Mouse (Mus musculus) lung, embryonic 16.5 days (tissue): ENCODE results near the gene Abhd16a. TPM values are rescaled to one million over a fixed set of nuclear protein-coding genes. Genes with fewer than 3 reads are reported as not detected.
A peak's percentile ranks its signal among the peaks of the same experiment; 100 is the strongest.

Experiments
- ATAC-seq: fragments of 200-750 bp; cut with Nextera tagmentation; 2 replicates; pipeline ENCODE4 v1.8.0; 2017; ENCODE audit warnings: low read depth, mild to moderate bottlenecking, moderate library complexity
- H3K27ac ChIP-seq: fragments of 300-500 bp; sonication (generic); 2 replicates; pipeline ENCODE4 v1.5.1; 2014; ENCODE audit warnings: mild to moderate bottlenecking, control low read depth, low read length
- H3K27me3 ChIP-seq: fragments of 300-500 bp; sonication (generic); 2 replicates; pipeline ENCODE4 v1.6.1; 2014; ENCODE audit warnings: low read depth, low read length, mixed read lengths; ENCODE audit not compliant: control insufficient read depth, insufficient read depth
- H3K36me3 ChIP-seq: fragments of 300-500 bp; sonication (generic); 2 replicates; pipeline ENCODE4 v1.6.1; 2014; ENCODE audit warnings: low read length; ENCODE audit not compliant: control insufficient read depth, insufficient read depth
- H3K4me1 ChIP-seq: fragments of 300-500 bp; sonication (generic); replicated peaks from 2 replicates; pipeline ENCODE4 v1.6.1; 2014; ENCODE audit warnings: low read length, mixed read lengths; ENCODE audit not compliant: control insufficient read depth, insufficient read depth
- H3K4me2 ChIP-seq: fragments of 300-500 bp; sonication (generic); 2 replicates; pipeline ENCODE4 v1.6.1; 2014; ENCODE audit warnings: low read depth, low read length, control low read depth
- H3K4me3 ChIP-seq: fragments of 300-500 bp; sonication (generic); 2 replicates; pipeline ENCODE4 v1.5.1; 2014; ENCODE audit warnings: mild to moderate bottlenecking, low read length, control low read depth
- H3K9ac ChIP-seq: fragments of 300-500 bp; sonication (generic); 2 replicates; pipeline ENCODE4 v1.6.1; 2014; ENCODE audit warnings: low read length, control low read depth
- H3K9me3 ChIP-seq: fragments of 300-500 bp; sonication (generic); 2 replicates; pipeline ENCODE4 v1.6.1; 2016; ENCODE audit warnings: low read length; ENCODE audit not compliant: control insufficient read depth
- WGBS: fragments of 180-500 bp; shearing (Covaris S2); extraction: QIAGEN DNeasy Blood & Tissue Kit; methylation state at CpG from one replicate; pipeline ENCODE4 v1.1.7; 2014; 5-methylcytosine and 5-hydroxymethylcytosine counted together
- polyA plus RNA-seq: library from polyadenylated mRNA; unstranded; fragments of >200 nt; fragmentation: Nextera tagmentation; extraction: Ambion mirVana; gene quantifications from 2 replicates; pipeline ENCODE4 v1.2.1, GENCODE M21; 2015

Gene Abhd16a
- polyA plus RNA-seq, 1 experiment from 2014 or later: 98.3 TPM

DNA sequence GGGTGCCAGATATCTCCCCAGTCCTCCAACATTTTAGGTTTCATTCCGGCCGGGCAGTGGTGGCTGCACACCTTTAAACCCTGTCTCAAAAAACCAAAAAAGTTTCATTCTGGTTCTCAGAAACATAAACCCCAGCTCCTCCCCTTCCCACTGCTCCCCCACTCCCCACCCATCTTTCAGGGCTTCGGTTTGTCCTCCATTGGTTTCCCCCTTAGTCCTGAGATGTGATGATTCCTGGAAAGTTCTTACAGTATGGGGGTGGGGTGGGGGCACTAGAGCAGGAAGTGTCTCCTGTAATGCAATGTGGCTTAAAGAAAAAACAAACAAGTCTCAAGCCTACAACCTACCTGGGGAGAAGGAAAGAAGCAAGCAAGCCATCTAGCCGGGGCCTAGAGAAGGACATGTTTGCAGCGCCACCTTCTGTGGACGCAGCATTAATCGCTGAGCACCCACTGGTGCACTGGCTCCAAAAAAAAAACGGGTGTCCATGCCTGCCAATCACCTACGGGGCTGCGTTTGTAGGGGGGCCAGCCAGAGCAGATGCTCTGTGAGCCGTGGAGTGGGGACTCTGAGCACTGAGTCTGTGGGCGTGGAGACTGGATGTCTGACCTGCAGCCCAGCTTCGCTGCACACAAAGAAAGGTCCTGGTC, 16.8 kb downstream of the Abhd16a start:
- H3K27ac ChIP-seq: no peak overlapping the region
- no peak overlapping the region for H3K4me2 ChIP-seq
- 0 out of 2 replicates have a peak overlapping the region, but pooled peaks have one; percentile 22 for H3K9ac ChIP-seq

DNA sequence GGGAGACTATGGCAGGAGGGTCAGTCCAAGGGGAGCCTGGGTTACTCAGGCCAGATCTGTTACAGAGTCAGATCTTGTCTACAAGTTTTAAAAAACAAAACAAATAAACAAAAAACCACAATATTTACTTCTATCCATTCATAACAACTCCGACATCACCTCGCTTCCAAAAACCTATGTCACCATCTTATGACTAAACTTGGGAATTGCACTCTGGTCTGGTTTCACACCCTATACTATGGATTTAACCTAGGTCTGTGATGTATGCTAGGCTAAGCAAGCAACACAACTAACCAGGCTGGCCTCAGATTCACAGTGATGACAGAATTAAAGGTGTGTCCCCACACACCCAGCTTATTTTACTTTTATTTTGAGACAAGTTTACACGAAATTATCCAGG, 17.5 kb downstream of the Abhd16a start:
- H3K4me3 ChIP-seq: no peak overlapping the region
- WGBS: 50% methylated on average over 3 of the region's 3 CpGs

More for the DNA sequence above, 16.8 kb downstream of the Abhd16a start:
- ATAC-seq: no peak
- Histone ChIP-seq H3K27me3 (no peaks in the 10 kb centered on the region), H3K9me3 (no peaks in the 10 kb centered on the region), H3K4me3 (no peak overlapping the region), H3K4me1 (no peaks in the 10 kb centered on the region), H3K36me3 (peaks cover 23% of the 10 kb centered on the region)
- 22% methylated on average over 13 of the region's 13 CpGs for WGBS

DNA sequence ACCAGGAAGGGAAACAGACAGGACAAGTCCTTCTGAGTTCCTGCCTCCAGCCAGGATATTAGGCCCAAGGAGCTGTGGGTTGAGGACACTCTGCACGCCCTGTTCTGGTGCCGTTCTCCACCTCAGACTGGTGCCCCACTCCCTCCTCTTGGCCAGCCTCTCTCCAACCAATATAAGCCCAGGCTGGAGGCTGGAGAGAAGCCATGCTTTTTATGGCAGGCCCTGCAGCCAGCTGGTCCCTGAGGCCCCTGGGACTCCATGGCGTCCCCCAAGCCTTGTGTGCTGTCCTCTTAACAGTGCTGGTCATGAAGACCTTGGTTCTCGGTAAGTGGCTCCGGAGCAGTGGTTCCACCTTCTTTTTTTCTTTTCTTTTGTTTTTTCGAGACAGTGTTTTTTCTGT, 19.0 kb downstream of the Abhd16a start, which contains the start of gene Ly6g5c:
Gene Ly6g5c (plus strand): TSS at position 183 of the 400 bp plus-strand sequence.
- no peaks in the 10 kb centered on the region for H3K27me3 ChIP-seq
- no peak within 1 kb of the TSS for H3K4me3 ChIP-seq
- no peak within 1 kb of the TSS for H3K27ac ChIP-seq
- H3K36me3 ChIP-seq: peaks cover 5% of the 10 kb centered on the region
- ATAC-seq: no peak
- H3K4me1 ChIP-seq: no peaks in the 10 kb centered on the region
- no peak within 1 kb of the TSS for H3K4me2 ChIP-seq
- no peaks in the 10 kb centered on the region for H3K9me3 ChIP-seq
- WGBS: 77% methylated on average over 6 of the region's 6 CpGs
- no peak within 1 kb of the TSS for H3K9ac ChIP-seq

More for the DNA sequence above, 17.5 kb downstream of the Abhd16a start:
- H3K27ac ChIP-seq: no peak overlapping the region
- H3K9ac ChIP-seq: no peak overlapping the region
- H3K27me3 ChIP-seq: no peaks in the 10 kb centered on the region
- no peak for ATAC-seq
- peaks cover 19% of the 10 kb centered on the region for H3K36me3 ChIP-seq
- H3K4me2 ChIP-seq: no peak overlapping the region
- H3K4me1 ChIP-seq: no peaks in the 10 kb centered on the region
- H3K9me3 ChIP-seq: no peaks in the 10 kb centered on the region

DNA sequence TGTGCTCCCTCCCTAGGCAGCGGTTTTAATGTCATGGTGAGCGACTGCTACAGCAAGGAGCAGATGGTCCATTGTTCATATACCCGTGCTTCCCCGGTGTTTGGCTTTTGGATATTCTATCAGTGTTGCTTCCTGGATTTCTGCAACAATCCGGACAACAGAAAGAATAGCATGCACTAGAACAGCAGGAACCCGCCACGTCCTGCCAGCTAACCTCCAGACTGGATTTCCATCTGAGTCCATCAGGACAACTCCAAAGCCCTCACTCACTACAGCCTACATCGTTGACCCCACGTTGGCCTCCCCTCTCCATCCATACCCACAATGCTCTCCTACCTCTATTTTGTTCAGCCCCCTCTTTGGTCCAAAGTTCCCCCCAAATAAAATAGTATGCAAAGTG, 22.7 kb downstream of the Abhd16a start:
- 0 out of 2 replicates have a peak, but pooled peaks have one; percentile 27 for ATAC-seq
- 56% methylated on average over 9 of the region's 9 CpGs for WGBS
- H3K27me3 ChIP-seq: no peaks in the 10 kb centered on the region
- peaks cover 13% of the 10 kb centered on the region for H3K36me3 ChIP-seq
- no peak overlapping the region for H3K9ac ChIP-seq
- H3K4me3 ChIP-seq: no peak overlapping the region
- H3K9me3 ChIP-seq: no peaks in the 10 kb centered on the region
- no peak overlapping the region; the same call in 1 of the 2 replicates for H3K27ac ChIP-seq
- no peaks in the 10 kb centered on the region for H3K4me1 ChIP-seq
- no peak overlapping the region for H3K4me2 ChIP-seq

DNA sequence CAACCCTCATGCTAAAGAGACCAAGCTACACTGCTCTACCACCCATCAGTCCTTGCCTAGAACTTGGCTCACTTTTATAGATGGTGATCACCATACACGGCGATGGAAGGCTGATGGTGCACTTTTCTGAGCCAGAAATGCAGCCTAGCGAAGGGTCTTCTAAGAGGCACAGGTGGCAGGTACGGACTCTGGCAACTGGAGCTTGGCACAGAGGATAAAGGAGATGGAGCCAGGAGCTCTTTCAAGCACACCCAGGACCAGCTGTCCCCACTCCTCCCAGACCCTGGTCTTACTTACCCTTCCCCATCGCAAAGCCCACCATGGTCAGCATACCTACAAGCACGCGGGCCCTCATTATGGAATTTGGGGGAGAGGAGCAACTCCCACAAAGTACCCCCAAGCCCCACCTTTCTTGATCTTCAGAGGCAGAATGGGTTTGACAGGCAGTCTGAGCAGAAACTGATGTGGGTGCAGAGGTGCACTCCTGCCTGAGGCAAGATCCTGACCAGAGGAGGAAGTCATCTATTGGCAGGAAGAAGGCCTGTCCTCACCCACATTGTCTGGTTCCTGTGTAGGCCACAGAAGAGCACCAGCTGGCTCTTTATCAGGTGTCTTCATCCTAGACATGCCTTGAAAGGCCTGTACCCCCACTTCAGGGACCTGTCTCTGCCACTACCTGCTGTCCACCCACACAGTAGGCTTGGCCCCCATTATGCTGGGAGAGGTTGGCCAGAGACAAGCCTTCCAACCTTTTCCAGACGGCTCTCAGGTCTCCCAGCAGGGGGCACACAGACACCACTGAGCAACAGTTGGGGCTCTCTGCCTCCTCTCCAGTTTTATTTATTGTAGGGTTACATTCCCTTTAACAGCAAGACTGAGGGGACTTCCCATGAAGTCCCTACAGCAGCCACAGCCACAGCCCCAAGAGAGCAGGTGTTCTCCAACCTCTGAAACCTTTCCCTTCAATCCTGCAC, 26.3 kb downstream of the Abhd16a start, which contains the start of gene Ly6g5b:
Gene Ly6g5b (minus strand): TSS at position 383 of the 974 bp plus-strand sequence.
- Histone ChIP-seq H3K4me1 (peaks cover 8% of the 10 kb centered on the region), H3K36me3 (peaks cover 32% of the 10 kb centered on the region), H3K27me3 (no peaks in the 10 kb centered on the region), H3K27ac (no peak within 1 kb of the TSS), H3K9me3 (no peaks in the 10 kb centered on the region), H3K4me3 (no peak within 1 kb of the TSS), H3K4me2 (no peak within 1 kb of the TSS), H3K9ac (no peak within 1 kb of the TSS)
- ATAC-seq: no peak
- 81% methylated on average over 8 of the region's 8 CpGs for WGBS

DNA sequence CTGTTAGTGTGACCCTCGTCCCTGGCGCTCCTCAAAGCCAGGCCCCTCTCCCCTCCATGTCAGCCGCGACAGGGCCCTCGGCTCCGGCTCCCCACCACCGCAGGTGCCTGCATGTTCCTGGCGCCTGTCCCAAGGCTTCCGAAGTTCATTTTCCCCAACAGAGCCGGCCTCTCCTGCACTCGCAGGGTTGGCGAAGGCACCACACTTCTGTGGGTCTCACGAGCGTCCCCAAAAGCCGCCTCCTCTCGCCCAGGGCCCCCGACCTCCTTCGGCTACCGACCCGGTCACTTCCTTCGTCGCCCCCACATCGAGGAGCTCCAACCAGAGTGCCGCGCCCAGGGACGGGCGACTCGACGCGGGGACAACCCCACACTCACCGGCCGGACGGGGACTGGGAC, 31.7 kb downstream of the Abhd16a start:
- WGBS: under 1% methylated on average over 33 of the region's 33 CpGs
- Histone ChIP-seq H3K27me3 (no peaks in the 10 kb centered on the region), H3K4me1 (peaks cover 18% of the 10 kb centered on the region), H3K27ac (peak overlapping the region; percentile 66), H3K4me3 (peak overlapping the region; percentile 85), H3K9ac (peak overlapping the region; percentile 92), H3K36me3 (peaks cover 24% of the 10 kb centered on the region), H3K9me3 (no peaks in the 10 kb centered on the region), H3K4me2 (peak overlapping the region; percentile 91)
- peak; percentile 2; the same call in 1 of the 2 replicates for ATAC-seq

DNA sequence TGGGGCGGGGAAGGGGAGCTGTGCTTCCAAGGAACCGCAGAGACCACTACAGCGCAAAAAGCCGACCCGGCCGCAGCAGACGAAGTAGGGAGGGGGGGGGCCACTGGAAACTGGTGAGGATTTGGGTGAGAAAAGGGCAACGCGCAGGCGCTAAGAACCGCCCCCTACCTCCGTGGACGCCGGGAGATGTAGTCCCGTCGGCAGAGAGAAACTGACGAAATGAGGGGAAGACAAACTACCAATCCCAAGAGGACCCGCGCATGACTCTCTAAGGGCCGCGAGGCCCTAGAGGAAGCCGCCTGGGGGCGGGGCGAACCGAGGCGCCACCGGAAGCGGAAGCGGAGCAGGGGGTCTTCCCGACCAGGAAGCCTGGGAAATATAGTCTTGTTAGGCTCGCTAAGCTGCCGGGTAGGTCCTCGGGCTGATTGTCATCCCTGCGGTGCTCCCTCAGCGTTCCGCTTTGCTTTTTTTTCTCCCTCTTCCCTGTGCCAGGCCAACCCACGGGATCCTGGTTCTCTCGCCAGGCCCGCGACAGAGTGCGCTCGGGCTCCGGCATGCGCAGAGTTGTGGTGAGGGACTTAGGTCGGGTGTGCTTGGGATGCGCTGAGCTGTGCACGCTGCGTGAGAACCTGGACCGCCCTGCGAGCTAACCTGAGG, 32.2 kb downstream of the Abhd16a start, which contains the start of gene Gpank1:
Gene Gpank1 (plus strand): TSS at position 313 of the 657 bp plus-strand sequence.
- peak within 1 kb of the TSS; percentile 92 for H3K9ac ChIP-seq
- H3K9me3 ChIP-seq: no peaks in the 10 kb centered on the region
- H3K4me1 ChIP-seq: peaks cover 18% of the 10 kb centered on the region
- peak within 1 kb of the TSS; percentile 96 for H3K4me2 ChIP-seq
- ATAC-seq: peak; percentile 96
- H3K27me3 ChIP-seq: no peaks in the 10 kb centered on the region
- peak within 1 kb of the TSS; percentile 89 for H3K27ac ChIP-seq
- WGBS: 0% methylated on average over 50 of the region's 50 CpGs
- H3K4me3 ChIP-seq: peak within 1 kb of the TSS; percentile 85
- H3K36me3 ChIP-seq: peaks cover 21% of the 10 kb centered on the region

DNA sequence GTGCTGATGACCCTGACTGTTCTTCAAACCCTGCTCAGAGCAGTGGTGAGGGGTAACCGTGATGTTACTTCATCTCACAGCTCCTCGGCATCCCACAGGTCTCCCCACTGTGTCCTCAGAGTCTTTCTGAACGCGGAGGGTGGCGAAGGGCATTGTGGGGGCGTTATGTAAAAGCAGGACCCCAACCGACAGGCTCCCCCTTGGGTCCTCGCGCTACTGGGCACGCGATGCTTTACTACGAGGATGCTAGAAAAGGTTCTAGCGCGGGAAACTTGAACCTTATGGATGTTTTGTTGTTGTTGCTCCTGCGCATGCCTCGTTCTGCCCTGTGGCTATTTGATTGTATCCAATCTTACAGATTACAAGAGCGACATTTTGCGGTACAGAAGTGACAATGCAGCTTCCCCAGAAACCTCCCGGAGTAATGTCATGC, 32.8 kb downstream of the Abhd16a start, which contains the start of gene Csnk2b:
Gene Csnk2b (minus strand): TSS at position 183 of the 433 bp plus-strand sequence.
- Histone ChIP-seq H3K4me3 (peak within 1 kb of the TSS; percentile 85), H3K27me3 (no peaks in the 10 kb centered on the region), H3K9ac (peak within 1 kb of the TSS; percentile 92), H3K4me1 (peaks cover 21% of the 10 kb centered on the region), H3K36me3 (peaks cover 18% of the 10 kb centered on the region), H3K4me2 (peak within 1 kb of the TSS; percentile 96), H3K27ac (peak within 1 kb of the TSS; percentile 89), H3K9me3 (no peaks in the 10 kb centered on the region)
- ATAC-seq: no peak; the same call in 1 of the 2 replicates
- under 1% methylated on average over 19 of the region's 19 CpGs for WGBS
